Mouse (Mus musculus) cortical plate, adult 2 months (tissue): Measurements from ENCODE around the gene Rhbdd2.

Experiments
- CTCF ChIP-seq: fragments of 200-500 bp; IDR thresholded peaks from 2 replicates; pipeline ENCODE4 v1.5.1; 2011; ENCODE audit warnings: mild to moderate bottlenecking, control low read depth, low read length; ENCODE audit not compliant: insufficient read depth; ENCODE audit errors: extremely low read depth
- POLR2A ChIP-seq: fragments of 200-500 bp; IDR thresholded peaks from 2 replicates; pipeline ENCODE4 v1.6.1; 2011; ENCODE audit warnings: mild to moderate bottlenecking, low read length, control low read depth; ENCODE audit not compliant: insufficient read depth; ENCODE audit errors: extremely low read depth

DNA sequence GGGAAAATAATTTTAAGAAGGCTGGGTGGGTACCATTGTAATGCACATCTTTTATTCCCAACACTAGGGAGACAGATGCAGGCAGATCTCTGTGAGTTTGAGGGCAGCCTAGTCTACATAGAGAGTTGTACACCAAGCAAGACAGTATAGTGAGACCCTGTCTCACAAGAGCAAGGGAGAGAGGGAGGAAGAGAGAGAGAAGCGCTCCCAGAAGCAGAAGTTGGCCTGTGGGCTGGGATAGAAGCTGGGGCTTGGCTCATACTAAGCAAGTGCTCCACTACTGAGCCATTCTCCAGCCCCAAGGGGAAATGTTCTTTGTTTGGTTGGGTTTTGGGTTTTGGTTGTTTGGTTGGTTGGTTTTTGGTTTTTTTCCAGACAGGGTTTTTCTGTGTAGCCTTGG is 8.6 kb downstream of the Rhbdd2 start:
- TF ChIP-seq CTCF = no peak
- TF ChIP-seq POLR2A = no peak
